Mouse (Mus musculus): ENCODE measurements around the gene Erc2.
A peak's percentile ranks its signal among the peaks of the same experiment; 100 is the strongest.

DNA sequence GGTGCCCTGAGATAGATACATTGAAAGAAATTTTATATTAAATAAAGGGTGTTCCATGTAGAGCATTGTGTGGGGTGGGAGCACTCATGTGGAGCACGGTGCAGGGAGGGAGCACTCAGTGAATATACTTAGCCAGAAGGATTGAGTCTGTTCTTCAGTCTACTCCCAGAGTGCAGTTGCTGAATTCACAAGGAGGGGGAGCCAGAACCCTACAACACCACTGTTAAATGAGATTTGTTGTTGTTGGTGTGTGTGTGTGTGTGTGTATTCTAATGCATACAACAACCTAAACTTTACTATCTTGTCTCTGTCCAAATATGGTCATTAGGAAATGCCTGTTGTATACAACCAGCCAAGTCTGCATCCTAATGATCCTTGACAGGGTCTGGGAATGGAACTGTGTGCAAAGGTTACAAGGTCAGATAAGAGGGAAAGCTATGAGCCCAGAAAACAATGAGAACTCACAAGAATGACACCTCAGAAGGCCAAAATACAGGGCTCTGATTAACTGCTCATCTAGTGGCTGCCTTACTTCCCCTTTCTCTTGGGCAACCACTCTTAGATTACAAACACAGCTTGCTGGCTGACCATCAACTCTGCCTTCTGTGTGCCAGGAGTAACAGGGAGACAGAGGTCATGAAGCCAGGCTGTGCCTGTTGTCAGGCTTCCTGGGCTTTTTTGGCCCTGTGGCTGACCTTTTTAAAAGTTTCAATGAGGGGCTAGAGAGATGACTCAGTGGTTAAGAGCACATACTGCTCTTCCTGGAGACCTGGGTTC lies 661.3 kb downstream of the Erc2 start:
- TF ChIP-seq CTCF (conservative IDR thresholded peaks at IDR 0.05; ENCODE audit: low read length) (0 out of 2 replicates have a peak, but pooled peaks have one; percentile 2), NANOG (IDR thresholded peaks at IDR 0.05; ENCODE audit: borderline replicate concordance, low read length) (no peak), POU5F1 (IDR thresholded peaks at IDR 0.05; ENCODE audit: borderline replicate concordance, low read length) (no peak)

Data from E14TG2a.4 (cell line).